Mouse (Mus musculus): Measurements from ENCODE around the gene Hist1h2be. TPM values are rescaled to one million over a fixed set of nuclear protein-coding genes. Genes with fewer than 3 reads are reported as not detected.
"Not testable (repeated sequence)": the region's sequence is repeated elsewhere in the genome, so short reads cannot be mapped to it uniquely, and the experiment has no call there.

Hist1h2be gene
- polyA plus RNA-seq, 1 experiment from 2014 or later, result 3.6 TPM

DNA sequence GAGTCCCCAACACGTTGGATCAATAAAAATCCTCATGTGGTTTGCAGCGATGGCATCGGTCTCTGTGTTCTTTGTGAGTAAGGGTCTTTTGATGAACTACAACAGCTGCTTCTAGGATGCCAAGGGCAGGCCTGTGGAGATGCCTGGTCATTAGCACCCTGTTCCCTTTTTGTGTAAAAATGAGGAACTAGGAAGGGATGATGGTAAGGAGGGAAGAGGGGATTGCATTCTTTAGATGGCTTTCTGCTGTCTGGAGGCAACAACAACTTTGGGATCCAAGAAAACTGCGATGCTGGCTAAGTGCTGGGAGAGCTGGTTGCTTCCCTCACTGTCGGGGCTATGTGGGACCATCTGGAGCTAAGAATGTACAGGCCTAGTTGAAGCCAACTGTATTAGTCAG, 82.7 kb downstream of the Hist1h2be start:
- no peak overlapping the region for H3K4me2 ChIP-seq
- no peak overlapping the region for H3K9ac ChIP-seq
- H3K4me3 ChIP-seq, result no peak overlapping the region
- H3K9me3 ChIP-seq, result no peaks in the 10 kb centered on the region
- H3K27me3 ChIP-seq, result no peaks in the 10 kb centered on the region
- ATAC-seq (ENCODE audit: borderline replicate concordance, extremely low read depth, low FRiP score, low TSS enrichment), result no peak
- 78% methylated on average over 5 of the region's 5 CpGs for whole genome bisulfite sequencing
- H3K4me1 ChIP-seq, result peaks cover 22% of the 10 kb centered on the region
- H3K36me3 ChIP-seq, result no peaks in the 10 kb centered on the region
- no peak overlapping the region for H3K27ac ChIP-seq

DNA sequence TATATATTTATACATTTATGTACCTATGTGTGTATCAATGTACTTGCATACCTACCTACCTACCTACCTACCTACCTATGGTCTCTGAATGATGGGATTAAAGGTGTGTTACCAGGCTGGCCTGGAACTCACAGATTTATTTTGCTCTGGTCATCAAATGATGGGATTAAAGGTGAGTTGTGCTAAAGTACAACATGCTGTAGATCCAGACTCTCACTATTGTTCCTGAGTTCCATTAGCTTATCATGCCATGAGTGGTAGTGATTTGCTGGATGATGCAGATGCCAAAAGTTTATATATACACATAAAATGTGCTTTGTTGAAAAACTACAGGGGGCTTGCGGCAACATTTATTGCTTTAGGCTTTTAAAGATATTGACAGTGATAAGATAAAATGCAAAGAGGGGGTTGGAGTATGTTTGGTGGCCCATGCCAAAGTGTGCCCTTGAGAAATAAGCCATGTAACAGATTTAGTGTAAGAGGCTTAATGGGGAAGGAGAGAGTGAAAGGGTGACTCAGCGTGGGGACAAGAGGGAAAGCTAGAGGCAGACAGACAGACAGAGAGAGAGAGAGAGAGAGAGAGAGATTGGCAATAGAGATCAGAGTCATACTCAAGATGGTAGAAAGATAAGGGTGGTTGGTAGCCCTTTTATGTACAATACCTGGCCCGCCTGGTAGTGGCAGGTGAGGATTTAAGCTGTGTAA, 83.8 kb downstream of the Hist1h2be start:
- Histone ChIP-seq H3K4me3 (peak overlapping the region; percentile 48), H3K9me3 (no peaks in the 10 kb centered on the region), H3K36me3 (no peaks in the 10 kb centered on the region), H3K4me2 (peak overlapping the region; percentile 66), H3K9ac (peak overlapping the region; percentile 11; the same call in 1 of the 2 replicates), H3K27ac (0 out of 2 replicates have a peak overlapping the region, but pooled peaks have one; percentile 41), H3K27me3 (no peaks in the 10 kb centered on the region), H3K4me1 (peaks cover 29% of the 10 kb centered on the region)
- ATAC-seq (ENCODE audit: borderline replicate concordance, extremely low read depth, low FRiP score, low TSS enrichment), result no peak
- 41% methylated on average over 3 of the region's 3 CpGs for WGBS

DNA sequence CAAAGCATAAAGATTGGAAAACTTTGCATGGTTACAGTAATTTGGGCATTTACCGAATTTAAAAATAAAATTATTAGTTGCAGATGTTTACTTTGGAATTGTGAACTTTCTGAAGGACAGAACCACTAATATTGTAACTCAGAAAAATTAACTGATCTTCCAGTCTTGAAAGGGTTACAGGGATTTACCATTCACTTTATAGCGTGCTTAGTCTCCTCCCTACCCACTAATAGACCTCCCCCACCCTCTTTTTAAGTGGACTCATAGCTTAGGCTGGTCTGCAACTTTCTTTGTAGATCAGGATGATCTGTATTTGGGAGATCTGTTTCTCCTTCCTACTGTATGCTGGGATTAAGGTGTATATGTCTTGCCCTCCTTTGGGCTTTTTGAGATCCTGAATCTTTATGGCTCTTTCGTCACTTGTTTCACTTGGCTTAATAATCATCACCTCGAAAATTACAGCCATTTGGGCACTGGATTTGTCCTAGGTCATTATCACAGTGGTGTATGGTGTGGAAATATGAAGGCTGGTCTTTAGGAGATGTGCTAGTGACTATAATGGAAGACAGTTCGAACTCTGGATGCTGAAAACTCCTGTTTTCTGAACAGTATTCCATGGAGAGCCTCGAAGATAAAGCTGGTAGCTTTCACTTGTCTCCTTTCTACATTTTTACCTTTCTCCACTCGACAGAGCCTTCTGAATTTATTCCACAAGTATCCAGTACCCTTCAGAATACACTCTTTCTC, 84.7 kb downstream of the Hist1h2be start:
- Histone ChIP-seq H3K4me3 (peak overlapping the region; percentile 48), H3K36me3 (no peaks in the 10 kb centered on the region), H3K27me3 (no peaks in the 10 kb centered on the region), H3K9me3 (no peaks in the 10 kb centered on the region), H3K4me2 (peak overlapping the region; percentile 66), H3K4me1 (peaks cover 31% of the 10 kb centered on the region), H3K9ac (peak overlapping the region; percentile 58), H3K27ac (peak overlapping the region; percentile 98)
- 13% methylated on average over 7 of the region's 7 CpGs for WGBS
- no peak for ATAC-seq (ENCODE audit: borderline replicate concordance, extremely low read depth, low FRiP score, low TSS enrichment)

GRCm38 (mm10) chr13:23535137-23536075, 85.5 kb downstream of the Hist1h2be start, which contains the start of gene Hist1h3g:
Hist1h3g (plus strand) TSS chr13:23535422.
- Histone ChIP-seq H3K4me2 (peak within 1 kb of the TSS; percentile 66), H3K4me1 (peaks cover 31% of the 10 kb centered on the region), H3K4me3 (peak within 1 kb of the TSS; percentile 48), H3K27ac (peak within 1 kb of the TSS; percentile 98), H3K9ac (peak within 1 kb of the TSS; percentile 61)
- H3K27me3 ChIP-seq, H3K36me3 ChIP-seq, H3K9me3 ChIP-seq: not testable (repeated sequence)
- WGBS, result under 1% methylated on average over 41 of the region's 62 CpGs
- ATAC-seq (ENCODE audit: borderline replicate concordance, extremely low read depth, low FRiP score, low TSS enrichment), result peak; percentile 89

DNA sequence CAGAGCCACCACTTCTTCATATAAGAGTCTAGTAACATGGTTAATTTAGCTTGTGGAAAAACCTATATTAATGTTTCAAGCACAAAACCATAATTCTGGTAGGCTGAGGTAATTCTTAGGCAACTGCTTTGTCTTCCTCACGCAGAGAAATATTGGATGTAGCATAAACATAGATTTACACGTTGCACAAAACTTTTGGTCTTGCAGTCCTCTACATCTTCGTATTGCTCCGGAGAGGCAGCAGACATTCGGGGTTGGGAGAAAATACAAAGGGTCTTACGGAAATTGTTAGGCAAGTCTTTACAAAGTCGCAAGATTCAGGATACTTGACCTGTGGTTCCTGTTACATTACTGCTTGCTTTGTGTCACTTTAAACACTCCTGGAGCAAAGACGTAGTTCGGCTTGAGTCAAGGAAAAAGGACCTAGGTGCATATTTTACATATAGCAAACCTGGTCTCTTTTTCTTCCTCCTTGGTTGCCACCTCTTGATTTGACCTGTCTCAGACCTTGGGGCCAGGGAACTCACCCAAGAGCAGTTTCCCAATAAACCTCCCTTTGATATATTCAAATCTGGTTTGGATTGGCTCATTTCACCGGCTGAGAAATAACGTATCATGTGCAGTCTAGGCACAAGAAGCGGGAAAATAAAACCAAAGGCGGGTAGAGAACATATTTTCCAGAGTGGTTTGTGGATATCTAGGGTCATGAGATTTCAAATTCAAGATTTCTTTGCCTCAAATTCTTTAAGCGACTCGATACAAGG, 86.4 kb downstream of the Hist1h2be start:
- no peak for ATAC-seq (ENCODE audit: borderline replicate concordance, extremely low read depth, low FRiP score, low TSS enrichment)
- Histone ChIP-seq H3K4me2 (peak overlapping the region; percentile 66), H3K27ac (peak overlapping the region; percentile 98), H3K4me3 (peak overlapping the region; percentile 48), H3K9me3 (no peaks in the 10 kb centered on the region), H3K4me1 (peaks cover 31% of the 10 kb centered on the region), H3K27me3 (no peaks in the 10 kb centered on the region), H3K36me3 (no peaks in the 10 kb centered on the region), H3K9ac (peak overlapping the region; percentile 61)
- WGBS, result 1% methylated on average over 15 of the region's 15 CpGs

Small RNA genes lying within 50 kb of the gene (microRNA-seq; reads per million reads assigned to microRNA genes)
- gene Gm44297 (not detected), gene Gm44359 (not detected), gene Gm44394 (not detected)

Other genes with a start within 250 kb of the Hist1h2be start
- gene Abt1, start 197.3 kb downstream of the Hist1h2be start, polyA plus RNA-seq (2015; fragmentation: Nextera tagmentation; extraction: Ambion mirVana), result 13.6 and 14.2 TPM in 2 replicates
- 0.14 and 0.26 TPM in 2 replicates for gene Btn1a1, start 155.2 kb downstream of the Hist1h2be start, polyA plus RNA-seq (2015; fragmentation: Nextera tagmentation; extraction: Ambion mirVana)
- gene Btn2a2, start 132.3 kb downstream of the Hist1h2be start, polyA plus RNA-seq (2015; fragmentation: Nextera tagmentation; extraction: Ambion mirVana), result 0.16 and 0.21 TPM in 2 replicates
- 6.9 and 8.1 TPM in 2 replicates for gene Hist1h4h, start 90.1 kb downstream of the Hist1h2be start, polyA plus RNA-seq (2015; fragmentation: Nextera tagmentation; extraction: Ambion mirVana)
- 6.2 and 8.4 TPM in 2 replicates for gene Hist1h2af, start 87.2 kb downstream of the Hist1h2be start, polyA plus RNA-seq (2015; fragmentation: Nextera tagmentation; extraction: Ambion mirVana)
- 9.5 and 10.8 TPM in 2 replicates for gene Hist1h3g, start 85.7 kb downstream of the Hist1h2be start, polyA plus RNA-seq (2015; fragmentation: Nextera tagmentation; extraction: Ambion mirVana)
- 1.4 TPM in 2 replicates for gene Hist1h2bh, start 77.7 kb downstream of the Hist1h2be start, polyA plus RNA-seq (2015; fragmentation: Nextera tagmentation; extraction: Ambion mirVana)
- gene Hist1h3f, start 77.1 kb downstream of the Hist1h2be start, polyA plus RNA-seq (2015; fragmentation: Nextera tagmentation; extraction: Ambion mirVana), result 0.75 and 1.5 TPM in 2 replicates
- gene Hist1h4f, start 69.5 kb downstream of the Hist1h2be start, polyA plus RNA-seq (2015; fragmentation: Nextera tagmentation; extraction: Ambion mirVana), result 1.7 and 2.1 TPM in 2 replicates
- 0.78 and 0.86 TPM in 2 replicates for gene Hist1h1d, start 67.9 kb downstream of the Hist1h2be start, polyA plus RNA-seq (2015; fragmentation: Nextera tagmentation; extraction: Ambion mirVana)
- gene Hist1h3e, start 58.8 kb downstream of the Hist1h2be start, polyA plus RNA-seq (2015; fragmentation: Nextera tagmentation; extraction: Ambion mirVana), result 7.1 and 7.9 TPM in 2 replicates
- gene Hist1h2ae, start 49.9 kb downstream of the Hist1h2be start, polyA plus RNA-seq (2015; fragmentation: Nextera tagmentation; extraction: Ambion mirVana), result 143 and 164 TPM in 2 replicates
- gene Hist1h2bg, start 49.7 kb downstream of the Hist1h2be start, polyA plus RNA-seq (2015; fragmentation: Nextera tagmentation; extraction: Ambion mirVana), result 14.5 and 17.7 TPM in 2 replicates
- gene Hist1h2bf, start 46.9 kb downstream of the Hist1h2be start, polyA plus RNA-seq (2015; fragmentation: Nextera tagmentation; extraction: Ambion mirVana), result 10.1 and 10.2 TPM in 2 replicates
- gene Hist1h2ad, start 46.7 kb downstream of the Hist1h2be start, polyA plus RNA-seq (2015; fragmentation: Nextera tagmentation; extraction: Ambion mirVana), result 3.1 and 4.6 TPM in 2 replicates
- 9.4 and 10.2 TPM in 2 replicates for gene Hist1h3d, start 45.4 kb downstream of the Hist1h2be start, polyA plus RNA-seq (2015; fragmentation: Nextera tagmentation; extraction: Ambion mirVana)
- 160 and 177 TPM in 2 replicates for gene Hist1h4d, start 39.5 kb downstream of the Hist1h2be start, polyA plus RNA-seq (2015; fragmentation: Nextera tagmentation; extraction: Ambion mirVana)
- gene Hist1h1e, start 1.4 kb upstream of the Hist1h2be start, polyA plus RNA-seq (2015; fragmentation: Nextera tagmentation; extraction: Ambion mirVana), result 28.3 and 28.5 TPM in 2 replicates
- gene Hist1h2ac, start 62.8 kb upstream of the Hist1h2be start, polyA plus RNA-seq (2015; fragmentation: Nextera tagmentation; extraction: Ambion mirVana), result 1.6 and 1.8 TPM in 2 replicates
- 60.8 and 63.6 TPM in 2 replicates for gene Hist1h2bc, start 63.1 kb upstream of the Hist1h2be start, polyA plus RNA-seq (2015; fragmentation: Nextera tagmentation; extraction: Ambion mirVana)
- gene Hist1h1t, start 74.7 kb upstream of the Hist1h2be start, polyA plus RNA-seq (2015; fragmentation: Nextera tagmentation; extraction: Ambion mirVana), result 0.22 and 0.35 TPM in 2 replicates
- gene Hist1h4c, start 77.3 kb upstream of the Hist1h2be start, polyA plus RNA-seq (2015; fragmentation: Nextera tagmentation; extraction: Ambion mirVana), result 8.2 and 9.4 TPM in 2 replicates
- 8.6 and 10.8 TPM in 2 replicates for gene Hfe, start 89.7 kb upstream of the Hist1h2be start, polyA plus RNA-seq (2015; fragmentation: Nextera tagmentation; extraction: Ambion mirVana)
- 36.2 and 37.0 TPM in 2 replicates for gene Hist1h1c, start 117.7 kb upstream of the Hist1h2be start, polyA plus RNA-seq (2015; fragmentation: Nextera tagmentation; extraction: Ambion mirVana)
- gene Hist1h3c, start 124.5 kb upstream of the Hist1h2be start, polyA plus RNA-seq (2015; fragmentation: Nextera tagmentation; extraction: Ambion mirVana), result 12.0 and 13.7 TPM in 2 replicates
- gene Hist1h2bb, start 125.6 kb upstream of the Hist1h2be start, polyA plus RNA-seq (2015; fragmentation: Nextera tagmentation; extraction: Ambion mirVana), result 3.2 and 4.1 TPM in 2 replicates
- gene Hist1h2ab, start 130.0 kb upstream of the Hist1h2be start, polyA plus RNA-seq (2015; fragmentation: Nextera tagmentation; extraction: Ambion mirVana), result 74.3 and 83.5 TPM in 2 replicates
- 12.0 and 18.6 TPM in 2 replicates for gene Hist1h3b, start 131.1 kb upstream of the Hist1h2be start, polyA plus RNA-seq (2015; fragmentation: Nextera tagmentation; extraction: Ambion mirVana)
- gene Hist1h4b, start 135.9 kb upstream of the Hist1h2be start, polyA plus RNA-seq (2015; fragmentation: Nextera tagmentation; extraction: Ambion mirVana), result 5.8 and 7.5 TPM in 2 replicates
- gene Hist1h4a, start 140.1 kb upstream of the Hist1h2be start, polyA plus RNA-seq (2015; fragmentation: Nextera tagmentation; extraction: Ambion mirVana), result 0.69 TPM in 1 of 2 replicates, not detected in the other
- gene Hist1h3a, start 141.3 kb upstream of the Hist1h2be start, polyA plus RNA-seq (2015; fragmentation: Nextera tagmentation; extraction: Ambion mirVana), result 8.3 and 8.5 TPM in 2 replicates
- gene Hist1h1a, start 142.5 kb upstream of the Hist1h2be start, polyA plus RNA-seq (2015; fragmentation: Nextera tagmentation; extraction: Ambion mirVana), result 3.3 and 3.9 TPM in 2 replicates
- not detected in 2 replicates for gene Trim38, start 148.8 kb upstream of the Hist1h2be start, polyA plus RNA-seq (2015; fragmentation: Nextera tagmentation; extraction: Ambion mirVana)
- not detected in 2 replicates for gene Slc17a2, start 185.9 kb upstream of the Hist1h2be start, polyA plus RNA-seq (2015; fragmentation: Nextera tagmentation; extraction: Ambion mirVana)
- gene Slc17a3, start 218.3 kb upstream of the Hist1h2be start, polyA plus RNA-seq (2015; fragmentation: Nextera tagmentation; extraction: Ambion mirVana), result not detected in 2 replicates
- 0.15 TPM in 1 of 2 replicates, not detected in the other for gene Slc17a1, start 246.6 kb upstream of the Hist1h2be start, polyA plus RNA-seq (2015; fragmentation: Nextera tagmentation; extraction: Ambion mirVana)

All from lung, embryonic 15.5 days (tissue).